Mouse (Mus musculus) forebrain, embryonic 11.5 days (tissue): ENCODE results near the gene Hist1h2ab. TPM values are rescaled to one million over a fixed set of nuclear protein-coding genes. Genes with fewer than 3 reads are reported as not detected.
"Not testable (repeated sequence)": the region's sequence is repeated elsewhere in the genome, so short reads cannot be mapped to it uniquely, and the experiment has no call there.

Source experiments
- ATAC-seq: fragments of 200-750 bp; cut with Nextera tagmentation; replicated peaks from 2 replicates; pipeline ENCODE4 v1.8.0; 2017; ENCODE audit warnings: moderate TSS enrichment; ENCODE audit not compliant: low FRiP score
- DNase-seq: peaks from one replicate; pipeline ENCODE4 v3.0.0-alpha.2; 2017; ENCODE audit warnings: low spot score
- H3K27ac ChIP-seq: fragments of 300-500 bp; sonication (generic); 2 replicates; pipeline ENCODE4 v1.5.1; 2014; ENCODE audit warnings: low read depth, low read length
- H3K27me3 ChIP-seq: fragments of 300-500 bp; sonication (generic); 2 replicates; pipeline ENCODE4 v1.6.1; 2014; ENCODE audit warnings: mild to moderate bottlenecking, low read length, mixed read lengths; ENCODE audit not compliant: control insufficient read depth, insufficient read depth
- H3K36me3 ChIP-seq: fragments of 300-500 bp; sonication (generic); 2 replicates; pipeline ENCODE4 v1.6.1; 2014; ENCODE audit warnings: mild to moderate bottlenecking, low read length, moderate library complexity, mixed read lengths; ENCODE audit not compliant: control insufficient read depth, insufficient read depth
- H3K4me1 ChIP-seq: fragments of 300-500 bp; sonication (generic); replicated peaks from 2 replicates; pipeline ENCODE4 v1.6.1; 2014; ENCODE audit warnings: low read length, mixed read lengths; ENCODE audit not compliant: control insufficient read depth, insufficient read depth
- H3K4me2 ChIP-seq: fragments of 300-500 bp; sonication (generic); 2 replicates; pipeline ENCODE4 v1.6.1; 2014; ENCODE audit warnings: low read depth, mild to moderate bottlenecking, low read length, moderate library complexity, mixed read lengths; ENCODE audit not compliant: severe bottlenecking
- H3K4me3 ChIP-seq: fragments of 300-500 bp; sonication (generic); 2 replicates; pipeline ENCODE4 v1.5.1; 2014; ENCODE audit warnings: low read depth, low read length
- H3K9ac ChIP-seq: fragments of 300-500 bp; sonication (generic); 2 replicates; pipeline ENCODE4 v1.6.1; 2014; ENCODE audit warnings: low read length
- H3K9me3 ChIP-seq: fragments of 300-500 bp; sonication (generic); 2 replicates; pipeline ENCODE4 v1.6.1; 2016; ENCODE audit warnings: low read length, mixed read lengths; ENCODE audit not compliant: control insufficient read depth
- WGBS: fragments of 180-500 bp; shearing (Covaris S2); extraction: QIAGEN DNeasy Blood & Tissue Kit; methylation state at CpG from one replicate; pipeline ENCODE4 v1.1.7; 2014; 5-methylcytosine and 5-hydroxymethylcytosine counted together
- polyA plus RNA-seq: library from polyadenylated mRNA; unstranded; fragments of >200 nt; fragmentation: Nextera tagmentation; extraction: Ambion mirVana; gene quantifications from 2 replicates; pipeline ENCODE4 v1.2.1, GENCODE M21; 2014

Hist1h2ab gene
- polyA plus RNA-seq, 1 experiment from 2014 or later = 59.7 TPM

GRCm38 (mm10) chr13:23768834-23769397, 18.0 kb downstream of the Hist1h2ab start:
- Histone ChIP-seq H3K9ac (no peak overlapping the region), H3K9me3 (no peaks in the 10 kb centered on the region), H3K27me3 (no peaks in the 10 kb centered on the region), H3K27ac (no peak overlapping the region), H3K36me3 (no peaks in the 10 kb centered on the region), H3K4me2 (no peak overlapping the region), H3K4me1 (0 out of 2 replicates have a peak, but pooled peaks cover 2% of the 10 kb centered on the region), H3K4me3 (no peak overlapping the region)
- ATAC-seq = no peak
- DNase-seq = no peak
- WGBS = 41% methylated on average over 5 of the region's 5 CpGs

- not testable (repeated sequence) for H3K36me3 ChIP-seq, H3K9me3 ChIP-seq, H3K27me3 ChIP-seq, H3K4me2 ChIP-seq, H3K27ac ChIP-seq, H3K9ac ChIP-seq, H3K4me3 ChIP-seq, H3K4me1 ChIP-seq, ATAC-seq, DNase-seq
- WGBS = 82% methylated on average over 2 of the region's 2 CpGs
Observed at GRCm38 (mm10) chr13:23769613-23770012, 18.7 kb downstream of the Hist1h2ab start, which contains the start of gene Trim38. TSS of gene Trim38 (plus strand) at chr13:23769913.

DNA sequence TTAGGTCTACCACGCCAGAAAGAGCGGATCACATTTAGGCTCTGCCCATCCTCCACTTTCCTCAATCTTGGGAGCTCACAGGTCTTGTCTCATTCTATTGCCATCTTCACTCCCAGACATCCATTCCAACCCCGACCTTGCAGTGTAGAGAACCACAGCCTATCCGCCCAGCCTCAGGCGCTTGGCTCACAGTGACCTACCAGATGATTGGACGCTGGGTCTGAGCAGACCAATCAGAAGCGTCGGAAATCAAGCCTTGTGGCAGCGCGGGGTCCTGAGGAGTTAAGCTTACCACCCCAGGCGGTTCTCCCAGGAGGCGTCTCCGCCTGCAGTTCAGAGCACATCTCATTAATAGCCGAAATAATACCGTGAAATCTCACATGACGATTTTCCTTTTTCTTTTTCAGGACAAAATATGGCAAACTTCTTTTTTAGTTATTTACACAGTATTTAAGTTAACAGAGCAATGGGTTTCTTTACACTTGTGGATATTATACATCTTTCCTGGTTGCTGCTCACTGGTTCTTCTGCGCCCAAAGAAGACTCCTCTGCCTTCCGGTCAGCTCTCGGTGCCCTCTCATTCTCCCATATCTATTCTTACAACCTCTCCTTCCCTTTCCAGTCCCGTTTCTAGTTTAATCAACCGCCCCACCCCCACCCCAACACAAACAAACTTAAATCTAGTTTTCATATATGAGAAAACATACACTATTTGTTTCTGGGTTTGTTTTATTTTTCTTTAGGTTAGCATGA, 21.8 kb downstream of the Hist1h2ab start:
- peak overlapping the region; percentile 26; the same call in 1 of the 2 replicates for H3K4me2 ChIP-seq
- H3K27ac ChIP-seq = no peak overlapping the region
- peak; percentile 69 for DNase-seq
- 26% methylated on average over 21 of the region's 21 CpGs for WGBS
- ATAC-seq = peak; percentile 91
- H3K4me1 ChIP-seq = 0 out of 2 replicates have a peak, but pooled peaks cover 2% of the 10 kb centered on the region
- H3K4me3 ChIP-seq = no peak overlapping the region
- H3K36me3 ChIP-seq = no peaks in the 10 kb centered on the region
- H3K9ac ChIP-seq = no peak overlapping the region
- H3K9me3 ChIP-seq = no peaks in the 10 kb centered on the region
- H3K27me3 ChIP-seq = no peaks in the 10 kb centered on the region

DNA sequence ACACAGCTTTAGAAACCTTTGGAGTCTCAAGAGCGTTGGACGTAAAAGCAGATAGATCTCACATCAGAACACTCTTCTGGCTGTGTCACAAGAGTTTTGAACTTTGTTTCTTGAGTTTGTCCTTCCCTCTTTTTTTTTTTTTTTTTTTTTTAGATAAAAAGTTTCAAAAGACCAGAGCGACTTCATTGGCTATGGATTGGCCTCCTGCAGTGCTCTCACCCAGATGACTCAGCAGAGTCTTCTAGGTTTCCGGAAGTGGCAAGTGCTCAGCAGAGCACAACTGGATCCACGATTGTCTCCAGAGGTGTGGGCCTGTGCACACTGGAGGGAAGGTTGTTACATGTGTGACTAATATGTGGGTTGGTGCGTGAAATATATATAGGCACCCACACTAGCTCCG, 27.4 kb downstream of the Hist1h2ab start:
- Histone ChIP-seq H3K36me3 (no peaks in the 10 kb centered on the region), H3K9ac (no peak overlapping the region), H3K27ac (no peak overlapping the region), H3K27me3 (no peaks in the 10 kb centered on the region), H3K4me2 (no peak overlapping the region), H3K9me3 (no peaks in the 10 kb centered on the region), H3K4me3 (no peak overlapping the region), H3K4me1 (no peaks in the 10 kb centered on the region)
- no peak for DNase-seq
- 89% methylated on average over 7 of the region's 7 CpGs for WGBS
- ATAC-seq = no peak

- DNase-seq (no peak), ATAC-seq (no peak)
- no peak overlapping the region for H3K4me2 ChIP-seq
- no peaks in the 10 kb centered on the region for H3K36me3 ChIP-seq
- no peak overlapping the region for H3K4me3 ChIP-seq
- H3K4me1 ChIP-seq = no peaks in the 10 kb centered on the region
- no peak overlapping the region for H3K9ac ChIP-seq
- WGBS = 87% methylated on average over 4 of the region's 4 CpGs
- no peaks in the 10 kb centered on the region for H3K9me3 ChIP-seq
- H3K27me3 ChIP-seq = no peaks in the 10 kb centered on the region
- H3K27ac ChIP-seq = no peak overlapping the region
Observed at GRCm38 (mm10) chr13:23779025-23779424, 28.1 kb downstream of the Hist1h2ab start.

- no peaks in the 10 kb centered on the region for H3K4me1 ChIP-seq
- no peak for DNase-seq
- 47% methylated on average over 2 of the region's 2 CpGs for WGBS
- H3K4me3 ChIP-seq = no peak overlapping the region
- H3K9me3 ChIP-seq = no peaks in the 10 kb centered on the region
- H3K27ac ChIP-seq = no peak overlapping the region
- H3K4me2 ChIP-seq = no peak overlapping the region
- H3K27me3 ChIP-seq = no peaks in the 10 kb centered on the region
- no peaks in the 10 kb centered on the region for H3K36me3 ChIP-seq
- no peak overlapping the region for H3K9ac ChIP-seq
- no peak for ATAC-seq
Observed at GRCm38 (mm10) chr13:23792520-23792919, 41.6 kb downstream of the Hist1h2ab start.

- Histone ChIP-seq H3K4me1 (no peaks in the 10 kb centered on the region), H3K4me2 (no peak overlapping the region), H3K27me3 (no peaks in the 10 kb centered on the region), H3K36me3 (no peaks in the 10 kb centered on the region), H3K27ac (no peak overlapping the region), H3K9ac (no peak overlapping the region), H3K9me3 (no peaks in the 10 kb centered on the region), H3K4me3 (no peak overlapping the region)
- 91% methylated on average over 5 of the region's 5 CpGs for WGBS
- ATAC-seq (no peak), DNase-seq (no peak)
Observed at GRCm38 (mm10) chr13:23799405-23799804, 48.5 kb downstream of the Hist1h2ab start.
